ENCODE assay signal across 12 mouse cellular contexts in the genomic region with DNA sequence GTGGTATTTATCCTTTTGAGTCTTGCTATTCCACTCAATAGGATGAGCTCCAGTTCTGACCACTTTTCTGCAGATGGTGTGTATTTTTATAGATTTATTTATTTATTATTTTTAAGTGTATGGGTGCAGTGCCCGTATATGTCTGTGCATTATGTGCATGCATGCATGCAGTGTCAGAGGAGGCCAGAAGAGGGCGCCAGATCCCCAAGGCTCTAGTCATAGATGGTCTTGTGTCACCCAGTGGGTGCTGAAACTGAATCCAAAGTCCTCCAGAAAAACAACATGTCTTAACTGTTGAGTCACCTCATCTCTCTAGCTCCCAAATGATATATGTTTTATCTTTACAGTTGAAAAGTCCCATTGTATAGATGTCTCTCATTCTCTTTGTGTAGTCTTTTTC.
DNase-seq lines count a peak whose midpoint lies in the region; ATAC-seq and TF ChIP-seq lines count a peak whose summit lies in the region.
"Had no signal": no experiment of that assay in that cellular context is flagged by ENCODE, and none has a peak within 500 bp of the region (broad histone marks: within the 10 kb centered on the region; RNA-seq: fewer than 3 reads in every experiment).

No protein-coding gene starts in this region.

- 0 out of 2 replicates have a peak, but pooled peaks have one; percentile 30 for TF ChIP-seq CTCF in G1E (IDR thresholded peaks at IDR 0.05; ENCODE audit: low read depth, low read length)
- TF ChIP-seq CTCF in small intestine, adult 2 months (IDR thresholded peaks at IDR 0.05; ENCODE audit: extremely low read depth, insufficient read length, insufficient replicate concordance, low read depth, low read length), result peak; percentile 61; the same call in 1 of the 2 replicates

- no peaks in the 10 kb centered on the region for H3K9me3 ChIP-seq in hindbrain, embryonic 13.5 days
- no peaks in the 10 kb centered on the region for H3K9me3 ChIP-seq in hindbrain, embryonic 14.5 days (ENCODE audit: control insufficient read depth, low read length)
- H3K9me3 ChIP-seq in G1E (replicated peaks), result no peaks in the 10 kb centered on the region
- H3K9me3 ChIP-seq: midbrain, embryonic 12.5 days had no signal

- H3K27me3 ChIP-seq in hindbrain, embryonic 13.5 days, result no peaks in the 10 kb centered on the region
- no peaks in the 10 kb centered on the region for H3K27me3 ChIP-seq in hindbrain, embryonic 14.5 days (ENCODE audit: control insufficient read depth, insufficient read depth, low read length)
- H3K27me3 ChIP-seq in G1E (ENCODE audit: insufficient read depth, low read length), result no peaks in the 10 kb centered on the region
- no peaks in the 10 kb centered on the region for H3K27me3 ChIP-seq in small intestine, adult 2 months (ENCODE audit: control insufficient read depth, insufficient read depth, low read length)
- H3K27me3 ChIP-seq: midbrain, embryonic 12.5 days had no signal

- H3K4me2 ChIP-seq in hindbrain, embryonic 13.5 days, result no peak overlapping the region
- no peak overlapping the region for H3K4me2 ChIP-seq in hindbrain, embryonic 14.5 days (replicated peaks)
- H3K4me2 ChIP-seq: midbrain, embryonic 12.5 days had no signal

- H3K9ac ChIP-seq in hindbrain, embryonic 13.5 days, result no peak overlapping the region
- H3K9ac ChIP-seq in hindbrain, embryonic 14.5 days, result no peak overlapping the region
- H3K9ac ChIP-seq: midbrain, embryonic 12.5 days had no signal

- no peaks in the 10 kb centered on the region for H3K36me3 ChIP-seq in hindbrain, embryonic 13.5 days
- no peaks in the 10 kb centered on the region for H3K36me3 ChIP-seq in hindbrain, embryonic 14.5 days (replicated peaks; ENCODE audit: control insufficient read depth, insufficient read depth)
- no peaks in the 10 kb centered on the region for H3K36me3 ChIP-seq in G1E (replicated peaks)
- H3K36me3 ChIP-seq in small intestine, adult 2 months (ENCODE audit: control insufficient read depth, insufficient read depth, low read length), result no peaks in the 10 kb centered on the region
- H3K36me3 ChIP-seq: midbrain, embryonic 12.5 days had no signal

- 0 out of 2 replicates have a peak overlapping the region, but pooled peaks have one; percentile 40 for H3K27ac ChIP-seq in hindbrain, embryonic 13.5 days
- H3K27ac ChIP-seq in hindbrain, embryonic 14.5 days, result no peak overlapping the region
- no peak overlapping the region for H3K27ac ChIP-seq in small intestine, adult 2 months (ENCODE audit: insufficient read depth, low read depth, low read length)
- H3K27ac ChIP-seq: midbrain, embryonic 12.5 days had no signal

- ATAC-seq in hindbrain, embryonic 13.5 days (ENCODE audit: low FRiP score), result no peak
- no peak for ATAC-seq in hindbrain, embryonic 14.5 days (ENCODE audit: low FRiP score)
- no peak for ATAC-seq in G1E (ENCODE audit: extremely low read depth, insufficient number of reproducible peaks, low FRiP score, poor library complexity, severe bottlenecking)

- no peak overlapping the region for H3K4me3 ChIP-seq in hindbrain, embryonic 13.5 days
- no peak overlapping the region for H3K4me3 ChIP-seq in hindbrain, embryonic 14.5 days (replicated peaks; ENCODE audit: low read length)
- no peak overlapping the region for H3K4me3 ChIP-seq in G1E (ENCODE audit: low read depth, low read length)
- no peak overlapping the region for H3K4me3 ChIP-seq in small intestine, adult 2 months (ENCODE audit: low read depth, low read length)
- H3K4me3 ChIP-seq: erythroblast, embryonic 14.5 days; midbrain, embryonic 12.5 days had no signal

- H3K4me1 ChIP-seq in hindbrain, embryonic 13.5 days (replicated peaks), result peaks cover 10% of the 10 kb centered on the region; the same call in 1 of the 2 replicates
- peaks cover 4% of the 10 kb centered on the region; the same call in 1 of the 2 replicates for H3K4me1 ChIP-seq in hindbrain, embryonic 14.5 days (replicated peaks; ENCODE audit: control insufficient read depth, insufficient read depth, low read length)
- no peaks in the 10 kb centered on the region for H3K4me1 ChIP-seq in G1E (ENCODE audit: insufficient read depth, low read depth, low read length)
- H3K4me1 ChIP-seq in small intestine, adult 2 months (ENCODE audit: control insufficient read depth, insufficient read depth, insufficient read length, low read length), result no peaks in the 10 kb centered on the region

- TF ChIP-seq POLR2A in small intestine, adult 2 months (IDR thresholded peaks at IDR 0.05; ENCODE audit: low read depth, low read length), result no peak

- 77% methylated on average over 2 of the region's 2 CpGs for WGBS in hindbrain, embryonic 13.5 days
- 79% methylated on average over 2 of the region's 2 CpGs for WGBS in hindbrain, embryonic 14.5 days
- WGBS in small intestine, adult 2 months, result 78% methylated on average over 2 of the region's 2 CpGs

- DNase-seq in hindbrain, embryonic 14.5 days (ENCODE audit: low spot score), result no peak
- peak; percentile 25 for DNase-seq in lung, postnatal 36 days
- DNase-seq in lung, postnatal 25 days (ENCODE audit: low spot score), result no peak
- no peak for DNase-seq in G1E (ENCODE audit: low spot score)
- no peak for DNase-seq in frontal cortex, postnatal 14 days (ENCODE audit: low spot score in 2 of 2)
- DNase-seq in embryo, embryonic 11 days, result no peak
- DNase-seq: cerebellum, adult 18-20 months; heart, adult 11 months had no signal
